Mouse (Mus musculus) embryonic facial prominence, embryonic 14.5 days (tissue): ENCODE data around the gene Tmem45a. TPM values are rescaled to one million over a fixed set of nuclear protein-coding genes. Genes with fewer than 3 reads are reported as not detected.

Experiments
- ATAC-seq: fragments of 200-750 bp; cut with Nextera tagmentation; 2 replicates; pipeline ENCODE4 v1.8.0; 2017; ENCODE audit warnings: low read depth, moderate number of reproducible peaks, moderate TSS enrichment
- DNase-seq: peaks from one replicate; pipeline ENCODE4 v3.0.0-alpha.2; 2015; ENCODE audit warnings: low spot score
- H3K27ac ChIP-seq: fragments of 300-500 bp; sonication (generic); replicated peaks from 2 replicates; pipeline ENCODE4 v1.5.1; 2014; ENCODE audit warnings: low read depth, mild to moderate bottlenecking, low read length, moderate library complexity
- H3K27me3 ChIP-seq: fragments of 300-500 bp; sonication (generic); replicated peaks from 2 replicates; pipeline ENCODE4 v1.6.1; 2014; ENCODE audit warnings: low read length; ENCODE audit not compliant: control insufficient read depth, insufficient read depth
- H3K36me3 ChIP-seq: fragments of 300-500 bp; sonication (generic); 2 replicates; pipeline ENCODE4 v1.6.1; 2014; ENCODE audit warnings: low read length, mixed read lengths; ENCODE audit not compliant: control insufficient read depth, insufficient read depth
- H3K4me1 ChIP-seq: fragments of 300-500 bp; sonication (generic); 2 replicates; pipeline ENCODE4 v1.6.1; 2014; ENCODE audit warnings: antibody characterized with exemption, low read length; ENCODE audit not compliant: control insufficient read depth, insufficient read depth
- H3K4me2 ChIP-seq: fragments of 300-500 bp; sonication (generic); 2 replicates; pipeline ENCODE4 v1.6.1; 2014; ENCODE audit warnings: low read depth, mild to moderate bottlenecking, low read length, moderate library complexity, mixed read lengths
- H3K4me3 ChIP-seq: fragments of 300-500 bp; sonication (generic); 2 replicates; pipeline ENCODE4 v1.5.1; 2014; ENCODE audit warnings: low read depth, mild to moderate bottlenecking, low read length
- H3K9ac ChIP-seq: fragments of 300-500 bp; sonication (generic); 2 replicates; pipeline ENCODE4 v1.6.1; 2014; ENCODE audit warnings: low read depth, mild to moderate bottlenecking, low read length, moderate library complexity, mixed read lengths
- H3K9me3 ChIP-seq: fragments of 300-500 bp; sonication (generic); 2 replicates; pipeline ENCODE4 v1.6.1; 2016; ENCODE audit warnings: low read length; ENCODE audit not compliant: control insufficient read depth
- WGBS: fragments of 180-500 bp; shearing (Covaris S2); extraction: QIAGEN DNeasy Blood & Tissue Kit; methylation state at CpG from one replicate; pipeline ENCODE4 v1.1.7; 2014; 5-methylcytosine and 5-hydroxymethylcytosine counted together
- polyA plus RNA-seq: library from polyadenylated mRNA; unstranded; fragments of >200 nt; fragmentation: Nextera tagmentation; extraction: Ambion mirVana; gene quantifications from 2 replicates; pipeline ENCODE4 v1.2.1, GENCODE M21; 2014

The Tmem45a gene
- polyA plus RNA-seq, 1 experiment from 2014 or later: 71.5 TPM

- Histone ChIP-seq H3K4me2 (no peak overlapping the region), H3K36me3 (no peaks in the 10 kb centered on the region), H3K9me3 (no peaks in the 10 kb centered on the region), H3K27me3 (no peaks in the 10 kb centered on the region), H3K9ac (no peak overlapping the region), H3K27ac (no peak overlapping the region), H3K4me1 (no peaks in the 10 kb centered on the region), H3K4me3 (no peak overlapping the region)
- DNase-seq (no peak), ATAC-seq (no peak)
- 85% methylated on average over 2 of the region's 2 CpGs for WGBS
Observed at GRCm38 (mm10) chr16:56785943-56786342, 100.0 kb downstream of the Tmem45a start.

DNA sequence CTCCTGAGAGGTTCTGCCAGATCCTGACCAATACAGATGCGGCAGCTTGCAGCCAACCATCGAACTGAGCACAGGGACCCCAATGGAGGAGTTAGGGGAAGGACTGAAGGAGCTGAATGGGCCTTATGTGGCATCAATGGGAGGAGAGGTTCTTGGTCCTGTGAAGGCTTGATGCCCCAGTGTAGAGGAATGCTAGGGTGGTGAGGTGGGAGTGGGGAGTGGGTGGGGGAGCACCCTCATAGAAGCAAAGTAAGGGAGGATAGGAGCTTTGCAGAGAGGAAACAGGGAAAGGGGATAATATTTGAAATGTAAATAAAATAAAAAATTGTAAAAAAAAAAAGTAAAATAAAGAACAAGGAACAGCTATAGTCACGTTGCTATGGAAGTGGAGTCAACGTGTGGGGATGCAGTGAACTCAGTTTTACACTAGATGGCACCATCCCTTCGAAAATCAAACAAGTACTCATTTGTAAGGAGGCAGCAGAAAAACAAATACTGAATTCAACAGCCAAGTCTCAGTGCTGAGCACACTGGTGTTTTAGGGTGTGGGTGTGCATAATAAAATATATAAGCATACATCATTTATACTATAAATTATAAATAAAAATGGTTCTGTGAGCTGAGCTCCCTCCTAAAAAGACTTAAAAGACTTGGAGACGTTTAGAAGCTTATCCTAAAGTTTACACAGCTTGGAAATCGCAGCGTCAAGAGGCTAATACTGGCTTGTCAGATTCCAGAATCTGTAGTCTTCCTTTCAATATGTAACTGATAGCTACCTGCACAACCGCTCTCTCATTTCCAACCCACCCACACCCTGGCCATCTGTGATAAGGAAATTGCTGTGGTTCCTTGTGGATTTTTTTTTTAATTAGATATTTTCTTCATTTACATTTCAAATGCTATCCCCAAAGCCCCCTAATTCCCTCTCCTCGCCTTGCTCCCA, 114.5 kb downstream of the Tmem45a start:
- H3K4me2 ChIP-seq: no peak overlapping the region
- no peaks in the 10 kb centered on the region for H3K9me3 ChIP-seq
- no peak overlapping the region for H3K27ac ChIP-seq
- ATAC-seq (peak; percentile 44; the same call in 1 of the 2 replicates), DNase-seq (peak; percentile 72)
- no peaks in the 10 kb centered on the region for H3K4me1 ChIP-seq
- no peaks in the 10 kb centered on the region for H3K27me3 ChIP-seq
- H3K9ac ChIP-seq: no peak overlapping the region
- 48% methylated on average over 10 of the region's 10 CpGs for WGBS
- H3K36me3 ChIP-seq: no peaks in the 10 kb centered on the region
- no peak overlapping the region for H3K4me3 ChIP-seq

Other genes with a start within 250 kb of the Tmem45a start
- 157 and 159 TPM in 2 replicates for gene Tfg, start 168.7 kb downstream of the Tmem45a start, polyA plus RNA-seq
- gene Adgrg7, start 90.3 kb downstream of the Tmem45a start, polyA plus RNA-seq: not detected in 2 replicates
- gene Lnp1, start 41.9 kb upstream of the Tmem45a start, polyA plus RNA-seq: 0.72 TPM in 1 of 2 replicates, not detected in the other
- gene Tmem45a2, start 185.2 kb upstream of the Tmem45a start, polyA plus RNA-seq: 0.08 TPM in 1 of 2 replicates, not detected in the other
- gene Tomm70a, start 235.5 kb upstream of the Tmem45a start, polyA plus RNA-seq: 52.6 and 54.5 TPM in 2 replicates